Mouse (Mus musculus) liver, embryonic 15.5 days (tissue): ENCODE measurements around the gene Cntn5. TPM values are rescaled to one million over a fixed set of nuclear protein-coding genes. Genes with fewer than 3 reads are reported as not detected.

ENCODE experiments used
- ATAC-seq: fragments of 200-750 bp; cut with Nextera tagmentation; 2 replicates; pipeline ENCODE4 v1.8.0; 2017; ENCODE audit warnings: moderate number of reproducible peaks, mild to moderate bottlenecking, moderate library complexity; ENCODE audit not compliant: insufficient read depth
- H3K27ac ChIP-seq: fragments of 300-500 bp; sonication (generic); replicated peaks from 2 replicates; pipeline ENCODE4 v1.5.1; 2015; ENCODE audit warnings: mild to moderate bottlenecking, inconsistent platforms
- H3K27me3 ChIP-seq: fragments of 300-500 bp; sonication (generic); 2 replicates; pipeline ENCODE4 v1.6.1; 2015; ENCODE audit warnings: mild to moderate bottlenecking, inconsistent platforms
- H3K36me3 ChIP-seq: fragments of 300-500 bp; sonication (generic); replicated peaks from 2 replicates; pipeline ENCODE4 v1.6.1; 2015; ENCODE audit warnings: moderate library complexity, mild to moderate bottlenecking, inconsistent platforms
- H3K4me1 ChIP-seq: fragments of 300-500 bp; sonication (generic); replicated peaks from 2 replicates; pipeline ENCODE4 v1.6.1; 2015; ENCODE audit warnings: inconsistent platforms
- H3K4me2 ChIP-seq: fragments of 300-500 bp; sonication (generic); 2 replicates; pipeline ENCODE4 v1.6.1; 2015; ENCODE audit warnings: moderate library complexity, mild to moderate bottlenecking, inconsistent platforms
- H3K4me3 ChIP-seq: fragments of 300-500 bp; sonication (generic); replicated peaks from 2 replicates; pipeline ENCODE4 v1.5.1; 2015; ENCODE audit warnings: mild to moderate bottlenecking, inconsistent platforms
- H3K9ac ChIP-seq: fragments of 300-500 bp; sonication (generic); 2 replicates; pipeline ENCODE4 v1.6.1; 2015; ENCODE audit warnings: moderate library complexity, mild to moderate bottlenecking, inconsistent platforms
- H3K9me3 ChIP-seq: fragments of 300-500 bp; sonication (generic); replicated peaks from 2 replicates; pipeline ENCODE4 v1.6.1; 2016; ENCODE audit warnings: inconsistent platforms
- WGBS: fragments of 180-500 bp; shearing (Covaris S2); methylation state at CpG from one replicate; pipeline ENCODE4 v1.1.7; 2015; ENCODE audit warnings: mixed read lengths; ENCODE audit not compliant: insufficient replicate concordance; 5-methylcytosine and 5-hydroxymethylcytosine counted together
- polyA plus RNA-seq: library from polyadenylated mRNA; unstranded; fragments of >200 nt; fragmentation: Nextera tagmentation; extraction: Ambion mirVana; gene quantifications from 2 replicates; pipeline ENCODE4 v1.2.1, GENCODE M21; 2015

Gene Cntn5
- polyA plus RNA-seq, 1 experiment from 2014 or later: not detected

DNA sequence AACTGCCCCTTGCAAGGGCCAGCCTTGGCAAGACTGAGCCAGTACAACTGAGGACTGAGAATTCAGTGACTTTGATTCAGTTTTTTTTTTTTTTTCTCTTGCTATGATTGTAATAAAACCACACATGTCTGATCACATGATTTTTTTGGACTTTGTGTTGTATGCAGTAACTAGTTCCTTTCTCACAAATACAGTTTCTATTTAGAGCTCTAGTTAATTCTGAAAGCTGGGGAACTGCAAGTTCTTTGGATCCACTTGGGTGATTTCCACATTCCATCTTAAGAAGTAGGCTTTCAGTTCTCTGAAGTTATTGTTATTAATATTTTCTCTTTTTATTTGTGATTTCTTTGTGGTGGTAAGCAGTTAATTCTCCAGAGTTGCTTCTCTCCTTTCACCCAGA lies 563.8 kb downstream of the Cntn5 start:
- Histone ChIP-seq H3K4me2 (no peak overlapping the region), H3K27me3 (no peaks in the 10 kb centered on the region), H3K36me3 (no peaks in the 10 kb centered on the region), H3K4me3 (no peak overlapping the region), H3K9ac (no peak overlapping the region), H3K4me1 (no peaks in the 10 kb centered on the region), H3K9me3 (no peaks in the 10 kb centered on the region), H3K27ac (no peak overlapping the region)
- no peak for ATAC-seq

DNA sequence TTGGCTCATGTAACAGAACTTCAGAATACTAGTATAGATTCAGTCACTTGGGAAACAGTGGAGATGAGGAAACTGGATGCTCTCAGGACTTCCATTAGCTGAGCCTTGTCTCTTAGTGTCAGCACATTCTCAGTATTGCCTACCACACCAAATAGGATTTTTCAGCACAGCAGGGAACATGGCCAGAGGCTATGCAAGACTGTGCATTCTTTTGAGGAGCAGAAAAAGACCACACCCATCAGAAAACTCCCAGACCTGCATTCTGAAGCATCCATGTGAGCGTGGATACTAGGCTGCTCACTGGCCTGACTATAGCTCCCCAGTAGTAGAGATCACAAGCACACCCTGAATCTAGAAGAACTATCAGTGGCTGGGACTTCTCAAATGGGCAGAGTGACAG lies 564.9 kb downstream of the Cntn5 start:
- no peak overlapping the region for H3K4me3 ChIP-seq
- H3K36me3 ChIP-seq: no peaks in the 10 kb centered on the region
- H3K27me3 ChIP-seq: no peaks in the 10 kb centered on the region
- H3K9me3 ChIP-seq: no peaks in the 10 kb centered on the region
- H3K4me2 ChIP-seq: no peak overlapping the region
- H3K4me1 ChIP-seq: no peaks in the 10 kb centered on the region
- no peak for ATAC-seq
- H3K27ac ChIP-seq: no peak overlapping the region
- WGBS: 70% methylated on average over 1 of the region's 1 CpGs
- no peak overlapping the region for H3K9ac ChIP-seq

DNA sequence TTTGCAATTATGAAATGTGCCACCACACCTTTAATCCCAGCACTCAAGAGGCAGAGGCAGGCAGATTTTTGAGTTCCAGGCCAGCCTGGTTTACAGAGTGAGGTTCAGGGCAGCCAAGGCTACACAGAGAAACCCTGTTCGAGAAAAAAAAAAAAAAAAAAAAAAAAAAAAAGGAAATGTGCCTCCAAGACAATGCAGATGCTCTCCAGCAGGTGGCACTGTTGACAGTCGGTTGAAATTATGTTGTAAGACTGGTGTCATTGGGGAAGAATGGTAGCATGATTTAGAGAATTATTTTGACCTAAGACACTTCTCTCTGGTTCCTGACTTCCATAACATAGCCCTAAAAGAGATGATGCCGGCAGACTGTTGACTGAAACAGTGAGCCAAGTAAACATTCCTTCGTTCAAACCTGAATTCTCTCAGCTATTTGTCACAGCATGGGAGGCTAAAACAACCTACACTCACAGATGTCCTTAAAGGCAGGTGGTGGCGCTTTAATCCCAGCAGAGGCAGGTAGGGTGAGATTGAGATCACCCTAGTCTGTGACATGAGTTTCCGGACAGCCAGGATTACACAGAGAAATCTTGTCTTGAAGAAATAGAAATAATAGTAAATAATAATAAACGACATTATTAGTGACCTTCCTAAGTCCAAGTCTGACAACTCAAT lies 579.7 kb downstream of the Cntn5 start:
- H3K27ac ChIP-seq: no peak overlapping the region
- no peak overlapping the region for H3K4me3 ChIP-seq
- no peak overlapping the region for H3K9ac ChIP-seq
- H3K4me2 ChIP-seq: no peak overlapping the region
- H3K4me1 ChIP-seq: no peaks in the 10 kb centered on the region
- H3K27me3 ChIP-seq: no peaks in the 10 kb centered on the region
- 26% methylated on average over 7 of the region's 7 CpGs for WGBS
- no peaks in the 10 kb centered on the region for H3K9me3 ChIP-seq
- no peak for ATAC-seq
- no peaks in the 10 kb centered on the region for H3K36me3 ChIP-seq

DNA sequence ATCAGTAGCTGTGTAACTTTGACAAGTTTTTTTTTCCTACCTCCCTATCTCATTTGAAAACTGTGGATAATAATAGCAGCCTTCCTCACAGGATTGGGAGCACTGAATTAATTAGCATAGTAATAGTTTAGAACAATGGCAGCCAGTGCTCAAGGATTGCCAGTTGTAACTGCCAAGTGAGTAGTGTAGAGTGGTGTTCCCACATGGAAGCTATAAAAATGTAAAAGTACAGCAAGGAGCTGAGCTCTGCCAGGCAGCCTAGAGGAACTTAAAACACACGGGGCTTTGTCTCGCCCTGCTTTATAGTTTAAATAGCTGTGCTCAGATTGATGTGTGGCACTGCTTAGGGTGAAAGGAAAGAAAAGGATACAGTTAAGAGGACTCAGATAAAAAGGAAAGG lies 635.2 kb downstream of the Cntn5 start:
- ATAC-seq: no peak
- H3K4me2 ChIP-seq: no peak overlapping the region
- H3K4me1 ChIP-seq: no peaks in the 10 kb centered on the region
- H3K9me3 ChIP-seq: no peaks in the 10 kb centered on the region
- 33% methylated on average over 2 of the region's 2 CpGs for WGBS
- no peaks in the 10 kb centered on the region for H3K36me3 ChIP-seq
- no peak overlapping the region for H3K9ac ChIP-seq
- H3K27ac ChIP-seq: no peak overlapping the region
- H3K27me3 ChIP-seq: no peaks in the 10 kb centered on the region
- H3K4me3 ChIP-seq: no peak overlapping the region

DNA sequence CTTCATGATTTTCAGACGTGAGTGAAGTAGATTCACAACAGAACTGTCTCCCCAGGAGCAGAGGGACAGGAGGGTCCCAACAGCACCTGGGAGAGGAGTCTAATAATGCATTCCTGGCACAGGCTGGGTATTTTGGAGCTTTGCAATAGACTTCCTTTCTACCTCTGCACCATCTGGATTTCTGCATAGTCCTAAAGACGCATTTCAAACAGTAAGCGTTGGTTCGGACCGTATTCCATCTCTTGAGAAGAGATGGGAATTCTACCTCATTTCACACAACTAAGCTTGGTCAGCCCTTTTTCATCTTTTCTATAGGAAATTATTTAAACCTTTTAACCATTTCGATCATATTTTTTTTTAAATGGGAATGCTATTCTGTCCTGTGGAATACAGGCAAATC lies 635.7 kb downstream of the Cntn5 start:
- Histone ChIP-seq H3K36me3 (no peaks in the 10 kb centered on the region), H3K9me3 (no peaks in the 10 kb centered on the region), H3K27me3 (no peaks in the 10 kb centered on the region), H3K4me3 (no peak overlapping the region), H3K4me1 (no peaks in the 10 kb centered on the region), H3K9ac (no peak overlapping the region), H3K4me2 (no peak overlapping the region), H3K27ac (no peak overlapping the region)
- 61% methylated on average over 6 of the region's 6 CpGs for WGBS
- no peak for ATAC-seq

DNA sequence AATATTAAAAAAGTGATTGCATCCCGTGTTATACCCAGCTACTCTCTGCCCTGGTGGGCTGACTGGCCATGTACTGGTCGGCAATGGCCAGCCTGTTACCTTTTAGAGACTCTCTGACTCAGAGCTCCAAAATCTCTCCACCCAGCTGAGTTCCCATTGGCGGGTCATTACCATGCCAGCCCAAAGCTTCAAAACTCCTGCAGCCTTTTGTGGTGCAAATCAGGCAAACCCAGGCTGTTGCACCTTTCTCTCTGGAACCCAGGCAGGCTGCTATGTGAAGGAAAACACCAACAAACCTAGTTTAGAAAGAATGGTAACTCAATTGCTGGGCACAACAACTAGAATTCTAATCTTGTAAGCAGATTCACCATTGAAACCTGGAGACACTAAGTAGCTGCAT lies 639.0 kb downstream of the Cntn5 start:
- H3K4me2 ChIP-seq: no peak overlapping the region
- H3K9me3 ChIP-seq: no peaks in the 10 kb centered on the region
- H3K9ac ChIP-seq: no peak overlapping the region
- H3K27ac ChIP-seq: no peak overlapping the region
- H3K36me3 ChIP-seq: no peaks in the 10 kb centered on the region
- 25% methylated on average over 3 of the region's 3 CpGs for WGBS
- no peak overlapping the region for H3K4me3 ChIP-seq
- no peaks in the 10 kb centered on the region for H3K4me1 ChIP-seq
- ATAC-seq: no peak
- no peaks in the 10 kb centered on the region for H3K27me3 ChIP-seq

DNA sequence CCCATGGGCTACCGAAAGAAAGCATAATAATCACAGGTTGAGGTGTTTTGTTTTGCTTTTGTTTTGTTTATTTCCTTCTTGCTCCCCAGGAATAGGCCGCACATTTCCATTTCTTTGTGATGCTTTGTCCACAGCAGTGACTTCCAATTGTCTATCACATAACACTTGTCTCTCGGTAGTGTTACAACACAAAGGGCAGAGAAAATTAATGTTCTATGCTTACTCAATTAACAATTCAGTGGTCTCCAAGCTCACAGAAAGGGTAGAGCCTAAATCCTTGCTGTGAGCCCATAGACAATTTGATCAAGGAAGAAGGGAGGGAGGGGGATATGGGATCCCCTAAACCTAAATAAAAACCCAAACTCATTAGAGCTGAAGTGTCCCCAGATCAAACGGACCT lies 671.2 kb downstream of the Cntn5 start:
- no peak for ATAC-seq

DNA sequence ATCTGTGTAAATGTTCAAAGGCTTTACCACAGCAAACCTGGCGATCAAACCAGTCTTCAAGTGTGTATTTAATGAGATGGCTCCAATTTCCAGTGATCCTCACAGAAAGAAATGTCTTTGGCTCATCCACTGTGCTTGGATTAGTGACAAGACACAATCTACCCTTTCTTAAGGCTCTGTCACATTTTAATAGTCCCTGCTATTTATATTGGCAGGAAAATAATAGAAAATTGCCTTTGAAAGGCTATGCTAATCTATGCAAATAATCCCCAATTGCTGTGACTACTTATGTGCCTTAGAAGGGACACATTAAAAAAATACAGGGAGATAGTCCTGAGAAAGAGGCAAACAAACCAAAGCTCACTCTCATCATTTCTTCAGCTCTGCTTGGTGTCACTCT lies 672.5 kb downstream of the Cntn5 start:
- no peak overlapping the region for H3K4me3 ChIP-seq
- H3K9me3 ChIP-seq: no peaks in the 10 kb centered on the region
- WGBS: 22% methylated on average over 1 of the region's 1 CpGs
- no peaks in the 10 kb centered on the region for H3K36me3 ChIP-seq
- no peak overlapping the region for H3K4me2 ChIP-seq
- H3K27ac ChIP-seq: no peak overlapping the region
- no peaks in the 10 kb centered on the region for H3K27me3 ChIP-seq
- H3K4me1 ChIP-seq: no peaks in the 10 kb centered on the region
- no peak overlapping the region for H3K9ac ChIP-seq
- no peak for ATAC-seq

More for the DNA sequence above, 671.2 kb downstream of the Cntn5 start:
- no peaks in the 10 kb centered on the region for H3K4me1 ChIP-seq
- H3K36me3 ChIP-seq: no peaks in the 10 kb centered on the region
- no peak overlapping the region for H3K4me3 ChIP-seq
- 46% methylated on average over 4 of the region's 4 CpGs for WGBS
- H3K27ac ChIP-seq: no peak overlapping the region
- H3K9ac ChIP-seq: no peak overlapping the region
- no peaks in the 10 kb centered on the region for H3K27me3 ChIP-seq
- H3K4me2 ChIP-seq: no peak overlapping the region
- no peaks in the 10 kb centered on the region for H3K9me3 ChIP-seq

DNA sequence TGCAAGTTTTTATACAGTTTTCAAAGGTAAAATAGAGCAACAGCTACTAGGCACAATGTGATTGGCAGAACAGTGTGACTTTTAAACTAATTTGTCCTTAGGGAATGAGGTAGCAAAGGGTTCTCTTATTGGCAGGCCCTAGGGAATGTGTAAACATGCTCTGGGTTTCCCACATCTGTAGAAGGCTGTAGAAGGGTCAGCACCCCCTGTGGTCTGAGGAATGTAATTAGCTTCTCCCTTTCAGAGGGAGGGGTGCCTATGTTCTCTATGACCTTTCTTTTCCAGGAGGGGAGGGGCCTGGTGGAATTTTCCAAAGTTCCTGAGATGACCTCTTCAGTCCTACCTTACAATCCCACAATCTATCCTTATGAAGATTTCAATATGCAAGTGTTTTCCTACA lies 673.6 kb downstream of the Cntn5 start:
- H3K27me3 ChIP-seq: no peaks in the 10 kb centered on the region
- H3K4me3 ChIP-seq: no peak overlapping the region
- ATAC-seq: no peak
- H3K9me3 ChIP-seq: no peaks in the 10 kb centered on the region
- no peak overlapping the region for H3K9ac ChIP-seq
- no peak overlapping the region for H3K4me2 ChIP-seq
- H3K27ac ChIP-seq: no peak overlapping the region
- no peaks in the 10 kb centered on the region for H3K36me3 ChIP-seq
- H3K4me1 ChIP-seq: no peaks in the 10 kb centered on the region

DNA sequence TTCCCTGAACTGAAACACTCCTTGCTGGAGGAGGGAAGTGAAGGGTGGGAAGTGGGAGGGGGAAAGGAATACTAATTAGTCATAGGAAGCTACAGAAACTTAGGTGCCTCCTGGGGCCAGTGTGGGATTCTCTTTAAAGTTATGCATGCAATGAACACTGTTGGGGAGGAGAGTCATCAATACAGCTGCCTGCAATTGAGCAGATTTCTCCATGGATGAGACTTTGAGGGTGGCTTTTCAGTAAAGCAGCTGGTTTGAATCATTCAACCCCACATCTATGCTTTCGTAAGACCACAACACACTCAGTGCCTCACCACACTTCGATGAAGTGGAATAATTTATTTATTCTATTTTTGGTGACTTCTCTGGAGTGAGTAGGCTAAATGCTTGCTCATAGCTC lies 674.9 kb downstream of the Cntn5 start:
- no peak overlapping the region for H3K27ac ChIP-seq
- ATAC-seq: no peak
- H3K36me3 ChIP-seq: no peaks in the 10 kb centered on the region
- no peak overlapping the region for H3K4me2 ChIP-seq
- H3K27me3 ChIP-seq: no peaks in the 10 kb centered on the region
- H3K4me1 ChIP-seq: no peaks in the 10 kb centered on the region
- no peak overlapping the region for H3K4me3 ChIP-seq
- WGBS: 42% methylated on average over 2 of the region's 2 CpGs
- no peaks in the 10 kb centered on the region for H3K9me3 ChIP-seq
- H3K9ac ChIP-seq: no peak overlapping the region

DNA sequence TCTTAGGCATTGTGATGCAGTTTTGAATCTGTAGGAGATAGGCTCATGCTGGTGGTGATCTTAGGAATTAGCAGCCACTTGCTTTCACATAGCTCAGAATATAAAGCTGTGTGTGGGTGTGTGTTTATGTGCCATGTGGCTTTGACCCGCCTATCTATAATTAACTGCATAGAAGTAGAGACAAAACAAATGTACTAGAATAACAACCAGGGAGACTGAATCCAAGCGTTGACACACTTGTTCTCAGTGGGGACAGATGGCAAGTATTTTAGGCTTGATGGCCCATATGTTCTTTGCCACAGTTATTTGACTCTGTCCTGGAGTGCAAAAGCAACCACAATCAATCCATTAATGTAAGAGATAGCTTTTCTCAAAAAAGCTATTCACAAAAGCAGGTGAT lies 678.6 kb downstream of the Cntn5 start:
- H3K27me3 ChIP-seq: no peaks in the 10 kb centered on the region
- H3K36me3 ChIP-seq: no peaks in the 10 kb centered on the region
- no peak overlapping the region for H3K4me2 ChIP-seq
- 50% methylated on average over 2 of the region's 2 CpGs for WGBS
- no peaks in the 10 kb centered on the region for H3K4me1 ChIP-seq
- H3K9me3 ChIP-seq: no peaks in the 10 kb centered on the region
- no peak overlapping the region for H3K9ac ChIP-seq
- ATAC-seq: no peak
- no peak overlapping the region for H3K27ac ChIP-seq
- no peak overlapping the region for H3K4me3 ChIP-seq

DNA sequence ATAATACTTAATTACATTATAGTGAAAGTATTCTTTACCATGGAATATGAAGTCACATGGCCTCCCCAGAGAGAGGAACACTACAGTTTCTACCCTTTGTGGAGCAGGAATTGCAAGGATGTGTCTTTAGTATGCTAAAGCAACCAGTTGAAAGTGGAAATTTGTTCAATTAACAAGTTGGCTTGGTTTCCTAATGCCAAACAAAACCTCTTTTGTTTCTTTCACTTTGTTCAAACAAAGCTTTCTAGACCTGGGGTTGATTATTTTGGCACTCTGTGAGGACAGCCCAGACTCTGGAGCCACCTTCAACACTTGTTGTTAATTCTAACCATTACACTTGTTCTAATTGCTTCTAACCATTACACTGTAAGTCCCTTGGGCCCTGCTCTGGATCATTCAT lies 718.5 kb downstream of the Cntn5 start:
- Histone ChIP-seq H3K9ac (no peak overlapping the region), H3K36me3 (no peaks in the 10 kb centered on the region), H3K4me1 (no peaks in the 10 kb centered on the region), H3K9me3 (no peaks in the 10 kb centered on the region), H3K27ac (no peak overlapping the region), H3K27me3 (no peaks in the 10 kb centered on the region), H3K4me2 (no peak overlapping the region), H3K4me3 (no peak overlapping the region)
- ATAC-seq: no peak
